Mouse (Mus musculus) E14TG2a.4 (cell line): ENCODE measurements around the gene Epb41l4b.

Source experiments
- CTCF ChIP-seq: conservative IDR thresholded peaks from 2 replicates; pipeline ENCODE4 v1.5.1; 2014; ENCODE audit warnings: low read length
- POU5F1 ChIP-seq: IDR thresholded peaks from 2 replicates; pipeline ENCODE4 v1.6.1; 2014; ENCODE audit warnings: low read length, borderline replicate concordance

- TF ChIP-seq CTCF, result no peak
- no peak for TF ChIP-seq POU5F1
These were observed 139.4 kb downstream of the Epb41l4b start for GRCm38 (mm10) chr4:57003886-57004285.
